Mouse (Mus musculus) lung, postnatal 0 days (tissue): ENCODE measurements around the gene Erv3.

Source experiments
- CTCF ChIP-seq: IDR thresholded peaks from 2 replicates; pipeline ENCODE4 v1.5.1; 2016; ENCODE audit warnings: antibody characterized with exemption, mild to moderate bottlenecking
- EP300 ChIP-seq: IDR thresholded peaks from 2 replicates; pipeline ENCODE4 v1.6.1; 2016; ENCODE audit warnings: antibody characterized with exemption, mild to moderate bottlenecking, control low read depth

DNA sequence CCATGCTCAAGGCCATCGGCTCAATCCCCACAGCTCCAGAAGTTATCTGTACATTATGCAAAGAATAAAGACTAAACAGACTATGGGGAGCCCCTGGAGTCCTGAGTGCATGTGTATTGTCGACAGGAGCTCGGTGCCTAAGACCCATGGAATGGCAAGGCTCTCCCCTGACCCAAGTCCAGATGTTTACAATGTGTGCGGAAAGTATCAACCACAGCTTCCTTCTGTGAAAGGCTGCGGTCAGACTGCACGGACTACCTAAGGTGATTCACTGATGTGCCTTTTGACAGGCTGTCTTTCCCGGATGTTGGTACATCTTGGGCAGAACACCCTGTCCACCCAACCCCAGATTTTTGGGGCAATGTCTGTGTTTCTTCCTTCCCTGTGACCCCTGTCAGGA is 28.7 kb upstream of the Erv3 start:
- TF ChIP-seq CTCF (no peak), EP300 (no peak)
